Mouse (Mus musculus): Measurements from ENCODE around the gene Klhl33. TPM values are rescaled to one million over a fixed set of nuclear protein-coding genes. Genes with fewer than 3 reads are reported as not detected.
"Not testable (repeated sequence)": the region's sequence is repeated elsewhere in the genome, so short reads cannot be mapped to it uniquely, and the experiment has no call there.

The Klhl33 gene
- 0.08 TPM in 1 of 2 replicates, not detected in the other for polyA plus RNA-seq (2014; fragmentation: Nextera tagmentation; extraction: Ambion mirVana)

DNA sequence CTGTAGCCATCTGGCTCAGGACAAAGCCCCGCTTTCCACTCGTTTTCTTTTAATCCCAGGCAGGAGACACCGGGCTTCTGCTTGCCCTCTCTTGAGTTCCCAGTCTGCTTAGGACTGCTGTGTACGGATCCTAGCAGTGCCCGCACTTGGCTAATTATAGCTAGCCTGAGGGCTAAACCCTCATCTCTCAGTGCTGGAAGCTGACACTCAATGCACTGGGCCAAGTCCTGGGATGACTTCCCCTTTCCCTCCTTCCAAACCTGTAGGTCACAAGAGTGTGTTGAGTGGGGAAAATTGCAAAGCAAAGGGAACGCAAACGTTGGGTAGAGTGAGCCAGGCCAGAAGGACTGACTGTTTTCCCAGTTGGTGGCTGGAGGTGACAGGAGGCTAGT, at the start of gene Klhl33:
Gene Klhl33, minus strand, starts transcription at position 134 of the 392 bp plus-strand sequence.
- WGBS: 32% methylated on average over 7 of the region's 7 CpGs
- Histone ChIP-seq H3K4me1 (ENCODE audit: control insufficient read depth, insufficient read depth, low read length) (peaks cover 3% of the 10 kb centered on the region; the same call in 1 of the 2 replicates), H3K9me3 (ENCODE audit: control insufficient read depth, low read length) (no peaks in the 10 kb centered on the region), H3K4me2 (ENCODE audit: low read depth, severe bottlenecking) (peak within 1 kb of the TSS; percentile 51), H3K9ac (ENCODE audit: low read length) (peak within 1 kb of the TSS; percentile 41), H3K27me3 (ENCODE audit: control insufficient read depth, insufficient read depth, low read length) (peaks cover 11% of the 10 kb centered on the region; the same call in 1 of the 2 replicates), H3K36me3 (ENCODE audit: control insufficient read depth, insufficient read depth, low read length) (no peaks in the 10 kb centered on the region), H3K27ac (replicated peaks; ENCODE audit: low read depth, low read length) (no peak within 1 kb of the TSS), H3K4me3 (ENCODE audit: low read depth, low read length) (peak within 1 kb of the TSS; percentile 27)
- no peak for DNase-seq (ENCODE audit: low spot score)
- no peak for ATAC-seq (ENCODE audit: insufficient number of reproducible peaks, low FRiP score, low TSS enrichment, low read depth)

DNA sequence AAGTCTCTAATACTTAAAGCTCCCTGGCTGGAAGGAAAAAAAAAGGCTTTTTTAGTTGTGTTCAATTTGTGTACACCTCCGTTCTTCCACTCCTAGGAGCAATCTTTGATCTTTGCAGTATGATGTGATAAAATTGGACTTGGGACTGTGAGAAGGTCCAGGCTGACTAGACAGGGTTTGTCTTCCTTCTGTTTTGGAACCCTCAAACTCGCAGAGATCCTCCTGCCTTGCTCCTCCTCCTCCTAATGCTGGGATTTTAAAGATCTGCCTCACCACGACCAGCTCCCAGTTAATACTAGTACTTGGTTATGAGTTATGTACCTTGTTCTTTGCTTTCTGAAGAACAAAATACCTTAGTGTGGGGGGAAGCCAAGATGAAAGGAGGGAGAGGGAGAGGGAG, 48.2 kb upstream of the Klhl33 start:
- H3K4me2 ChIP-seq (ENCODE audit: low read depth, severe bottlenecking): peak overlapping the region; percentile 54
- H3K4me3 ChIP-seq (ENCODE audit: low read depth, low read length): peak overlapping the region; percentile 45
- H3K36me3 ChIP-seq (ENCODE audit: control insufficient read depth, insufficient read depth, low read length); H3K9ac ChIP-seq (ENCODE audit: low read length); H3K4me1 ChIP-seq (ENCODE audit: control insufficient read depth, insufficient read depth, low read length); ATAC-seq (ENCODE audit: insufficient number of reproducible peaks, low FRiP score, low TSS enrichment, low read depth); DNase-seq (ENCODE audit: low spot score); H3K27ac ChIP-seq (replicated peaks; ENCODE audit: low read depth, low read length); H3K27me3 ChIP-seq (ENCODE audit: control insufficient read depth, insufficient read depth, low read length); H3K9me3 ChIP-seq (ENCODE audit: control insufficient read depth, low read length): not testable (repeated sequence)
- WGBS: 26% methylated on average over 3 of the region's 3 CpGs

DNA sequence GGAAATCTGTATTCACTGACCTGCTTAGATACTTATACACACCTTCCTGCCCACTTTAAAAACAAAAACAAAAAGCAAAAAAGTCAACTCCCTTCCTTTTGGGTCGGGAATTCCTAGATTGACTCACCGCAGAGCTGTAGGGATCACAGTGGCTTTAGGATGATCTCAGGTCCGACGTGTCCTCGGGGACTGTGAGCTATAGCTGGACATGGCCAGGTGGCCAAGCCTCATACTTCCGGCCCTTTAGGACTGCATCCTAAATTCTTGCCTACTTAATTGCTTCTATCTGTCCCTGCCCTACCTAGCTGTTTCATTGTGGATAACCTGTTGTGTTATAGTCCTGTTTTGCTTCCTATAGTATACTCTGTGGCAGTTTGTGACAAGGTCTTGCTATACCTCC, 47.8 kb upstream of the Klhl33 start:
- H3K4me1 ChIP-seq (ENCODE audit: control insufficient read depth, insufficient read depth, low read length); ATAC-seq (ENCODE audit: insufficient number of reproducible peaks, low FRiP score, low TSS enrichment, low read depth); H3K9me3 ChIP-seq (ENCODE audit: control insufficient read depth, low read length); H3K27ac ChIP-seq (replicated peaks; ENCODE audit: low read depth, low read length); H3K36me3 ChIP-seq (ENCODE audit: control insufficient read depth, insufficient read depth, low read length); H3K27me3 ChIP-seq (ENCODE audit: control insufficient read depth, insufficient read depth, low read length); DNase-seq (ENCODE audit: low spot score): not testable (repeated sequence)
- peak overlapping the region; percentile 45 for H3K4me3 ChIP-seq (ENCODE audit: low read depth, low read length)
- WGBS: 7% methylated on average over 6 of the region's 6 CpGs
- H3K4me2 ChIP-seq (ENCODE audit: low read depth, severe bottlenecking): peak overlapping the region; percentile 54
- peak overlapping the region; percentile 62 for H3K9ac ChIP-seq (ENCODE audit: low read length)

DNA sequence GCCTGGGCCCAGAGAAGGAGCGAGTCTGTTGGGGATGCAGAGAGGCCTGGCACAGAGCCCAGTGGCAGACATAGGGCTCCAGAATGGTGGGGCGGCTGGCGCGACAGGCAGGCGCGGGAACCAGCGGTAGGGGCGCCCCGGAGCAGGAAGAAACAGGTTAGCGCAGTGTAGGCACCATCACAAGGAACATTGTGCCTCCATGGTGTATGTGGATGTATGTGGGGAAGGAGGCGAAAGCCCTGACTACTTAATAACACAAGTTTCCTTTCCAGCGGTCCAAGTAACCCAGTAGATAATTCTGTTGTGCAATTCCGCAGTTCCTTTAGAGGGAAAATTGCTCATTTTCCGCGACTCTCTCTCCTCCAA, 47.3 kb upstream of the Klhl33 start:
- Histone ChIP-seq H3K4me2 (ENCODE audit: low read depth, severe bottlenecking) (peak overlapping the region; percentile 54), H3K27ac (replicated peaks; ENCODE audit: low read depth, low read length) (peak overlapping the region; percentile 64; the same call in 1 of the 2 replicates), H3K9ac (ENCODE audit: low read length) (peak overlapping the region; percentile 62), H3K4me3 (ENCODE audit: low read depth, low read length) (peak overlapping the region; percentile 45)
- ATAC-seq (ENCODE audit: insufficient number of reproducible peaks, low FRiP score, low TSS enrichment, low read depth): peak; percentile 94
- H3K4me1 ChIP-seq (ENCODE audit: control insufficient read depth, insufficient read depth, low read length); H3K9me3 ChIP-seq (ENCODE audit: control insufficient read depth, low read length); H3K27me3 ChIP-seq (ENCODE audit: control insufficient read depth, insufficient read depth, low read length); DNase-seq (ENCODE audit: low spot score); H3K36me3 ChIP-seq (ENCODE audit: control insufficient read depth, insufficient read depth, low read length): not testable (repeated sequence)
- WGBS: under 1% methylated on average over 15 of the region's 15 CpGs

DNA sequence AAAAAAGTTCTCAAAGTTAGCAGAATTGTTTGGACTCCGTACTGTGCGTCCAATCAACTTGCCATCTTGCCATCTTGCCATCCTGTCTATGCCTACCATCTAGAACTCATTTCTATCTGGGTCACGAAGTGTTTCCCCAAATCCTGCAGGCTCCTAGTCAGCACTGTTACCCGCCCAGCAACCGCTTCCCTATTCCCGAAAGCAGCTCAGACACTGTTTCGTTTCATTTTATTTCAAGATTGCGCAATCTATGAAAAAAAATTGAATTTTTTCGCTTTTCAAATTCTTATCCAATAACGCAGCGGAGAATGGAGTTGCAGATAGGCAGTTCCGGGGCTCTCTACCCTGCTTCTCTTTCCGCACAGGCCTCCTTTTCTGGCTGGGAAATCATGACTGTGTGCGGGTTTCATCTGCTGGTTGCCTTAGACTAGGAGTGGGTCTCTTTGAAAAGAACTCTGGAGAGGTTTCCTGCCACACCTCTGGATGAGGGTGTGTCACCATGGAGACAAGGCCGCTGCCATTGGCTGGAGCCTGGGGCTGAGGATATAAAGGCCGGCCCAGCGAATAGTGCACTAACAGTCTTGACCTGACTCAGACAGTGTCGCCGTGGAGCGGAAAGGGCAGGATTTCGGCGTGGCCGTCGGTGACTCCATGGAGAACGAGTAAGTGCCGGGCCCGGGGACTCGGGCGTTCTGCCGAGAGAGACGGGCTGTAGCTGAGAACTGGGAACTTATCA, 46.8 kb upstream of the Klhl33 start, which contains the start of gene Gm49342:
Gene Gm49342, plus strand, starts transcription at position 586 of the 736 bp plus-strand sequence.
- H3K4me3 ChIP-seq (ENCODE audit: low read depth, low read length): peak within 1 kb of the TSS; percentile 45
- peak; percentile 99 for ATAC-seq (ENCODE audit: insufficient number of reproducible peaks, low FRiP score, low TSS enrichment, low read depth)
- peak within 1 kb of the TSS; percentile 54 for H3K4me2 ChIP-seq (ENCODE audit: low read depth, severe bottlenecking)
- H3K36me3 ChIP-seq (ENCODE audit: control insufficient read depth, insufficient read depth, low read length): no peaks in the 10 kb centered on the region
- peak within 1 kb of the TSS; percentile 64; the same call in 1 of the 2 replicates for H3K27ac ChIP-seq (replicated peaks; ENCODE audit: low read depth, low read length)
- DNase-seq (ENCODE audit: low spot score): peak; percentile 96
- WGBS: 19% methylated on average over 31 of the region's 31 CpGs
- H3K9ac ChIP-seq (ENCODE audit: low read length): peak within 1 kb of the TSS; percentile 62
- H3K4me1 ChIP-seq (ENCODE audit: control insufficient read depth, insufficient read depth, low read length): no peaks in the 10 kb centered on the region
- H3K27me3 ChIP-seq (ENCODE audit: control insufficient read depth, insufficient read depth, low read length): no peaks in the 10 kb centered on the region
- H3K9me3 ChIP-seq (ENCODE audit: control insufficient read depth, low read length): no peaks in the 10 kb centered on the region

DNA sequence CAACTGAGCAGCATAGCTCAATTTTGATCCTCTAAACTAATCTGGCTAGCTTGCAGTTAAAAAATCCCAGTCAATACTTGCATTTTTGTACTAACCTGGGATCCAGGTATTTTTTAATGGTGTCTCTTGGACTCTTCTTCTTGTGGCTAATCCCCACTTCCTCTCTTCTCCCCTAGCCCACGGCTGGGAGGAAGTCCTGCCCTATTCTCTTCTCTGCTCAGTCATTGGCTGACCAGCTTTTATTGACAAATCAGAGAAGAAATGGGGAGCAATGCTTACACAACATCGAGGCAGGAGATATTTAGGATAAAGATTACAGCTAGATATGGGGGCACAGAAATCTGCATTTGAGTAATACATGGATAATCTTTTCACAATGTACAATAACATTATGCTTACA, 41.6 kb upstream of the Klhl33 start:
- Histone ChIP-seq H3K9me3 (ENCODE audit: control insufficient read depth, low read length) (no peaks in the 10 kb centered on the region), H3K9ac (ENCODE audit: low read length) (no peak overlapping the region), H3K27me3 (ENCODE audit: control insufficient read depth, insufficient read depth, low read length) (no peaks in the 10 kb centered on the region), H3K27ac (replicated peaks; ENCODE audit: low read depth, low read length) (no peak overlapping the region), H3K4me1 (ENCODE audit: control insufficient read depth, insufficient read depth, low read length) (no peaks in the 10 kb centered on the region), H3K36me3 (ENCODE audit: control insufficient read depth, insufficient read depth, low read length) (no peaks in the 10 kb centered on the region), H3K4me2 (ENCODE audit: low read depth, severe bottlenecking) (no peak overlapping the region), H3K4me3 (ENCODE audit: low read depth, low read length) (no peak overlapping the region)
- DNase-seq (ENCODE audit: low spot score) (no peak), ATAC-seq (ENCODE audit: insufficient number of reproducible peaks, low FRiP score, low TSS enrichment, low read depth) (no peak)
- WGBS: 52% methylated on average over 2 of the region's 2 CpGs

DNA sequence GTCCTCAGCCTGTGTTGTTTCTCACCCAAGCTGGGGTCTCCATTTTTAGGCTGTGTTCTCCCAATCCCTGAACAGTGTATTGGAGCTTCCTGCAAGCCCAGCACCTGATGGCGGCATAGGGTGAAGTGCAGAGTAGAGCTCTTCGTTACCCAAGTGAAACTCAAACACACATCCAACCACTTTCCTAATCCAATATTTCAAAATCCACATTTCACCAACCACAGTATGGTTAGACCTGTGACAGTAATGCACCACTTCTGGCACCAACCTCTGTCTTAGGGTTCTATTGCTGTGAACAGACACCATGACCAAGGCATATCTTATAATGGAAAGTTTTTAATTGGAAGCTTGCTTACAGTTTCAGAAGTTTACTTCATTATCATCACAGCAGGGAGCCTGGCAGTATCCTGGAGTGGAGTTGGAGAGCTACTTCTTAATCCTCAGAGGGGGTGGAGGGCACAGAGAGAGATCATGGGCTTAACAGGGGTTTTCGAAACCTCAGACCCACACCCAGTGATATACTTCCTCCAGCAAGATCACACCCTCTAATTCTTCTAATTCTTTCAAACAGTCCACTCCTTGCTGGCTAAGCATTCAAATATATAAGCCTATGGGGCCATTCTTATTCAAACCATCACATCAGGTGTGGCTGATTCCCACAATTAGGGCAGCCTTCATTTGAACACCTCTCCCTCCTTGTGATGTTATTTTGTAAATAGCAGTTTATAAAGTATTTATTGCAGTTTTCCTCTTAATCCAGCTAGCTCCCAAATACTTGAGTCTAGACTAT, 41.0 kb upstream of the Klhl33 start:
- H3K4me1 ChIP-seq (ENCODE audit: control insufficient read depth, insufficient read depth, low read length): no peaks in the 10 kb centered on the region
- H3K27ac ChIP-seq (replicated peaks; ENCODE audit: low read depth, low read length): no peak overlapping the region
- no peaks in the 10 kb centered on the region for H3K27me3 ChIP-seq (ENCODE audit: control insufficient read depth, insufficient read depth, low read length)
- no peak overlapping the region for H3K4me2 ChIP-seq (ENCODE audit: low read depth, severe bottlenecking)
- H3K9ac ChIP-seq (ENCODE audit: low read length): no peak overlapping the region
- WGBS: 86% methylated on average over 3 of the region's 3 CpGs
- DNase-seq (ENCODE audit: low spot score) (no peak), ATAC-seq (ENCODE audit: insufficient number of reproducible peaks, low FRiP score, low TSS enrichment, low read depth) (no peak)
- no peaks in the 10 kb centered on the region for H3K9me3 ChIP-seq (ENCODE audit: control insufficient read depth, low read length)
- no peak overlapping the region for H3K4me3 ChIP-seq (ENCODE audit: low read depth, low read length)
- H3K36me3 ChIP-seq (ENCODE audit: control insufficient read depth, insufficient read depth, low read length): no peaks in the 10 kb centered on the region

DNA sequence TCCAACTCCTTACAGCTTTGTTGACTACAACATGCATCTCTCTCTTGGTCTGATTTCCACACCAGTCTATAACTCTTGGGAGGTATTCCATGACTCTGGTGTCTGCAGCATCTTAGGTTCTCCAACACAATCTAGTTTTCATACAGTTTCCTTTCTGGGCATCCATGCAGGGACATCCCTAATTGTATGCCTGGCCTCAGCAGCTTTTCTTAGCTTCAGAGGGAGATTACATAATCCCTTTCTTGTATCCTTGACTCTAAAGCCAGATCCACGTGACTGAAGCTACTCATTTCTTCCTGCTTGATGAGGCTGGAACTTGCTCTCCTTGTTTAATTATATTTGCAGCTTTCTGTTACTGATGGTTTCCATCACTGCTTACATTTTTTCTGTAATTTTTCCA, 39.3 kb upstream of the Klhl33 start:
- ATAC-seq (ENCODE audit: insufficient number of reproducible peaks, low FRiP score, low TSS enrichment, low read depth) (no peak), DNase-seq (ENCODE audit: low spot score) (no peak)
- Histone ChIP-seq H3K4me3 (ENCODE audit: low read depth, low read length) (no peak overlapping the region), H3K9ac (ENCODE audit: low read length) (no peak overlapping the region), H3K36me3 (ENCODE audit: control insufficient read depth, insufficient read depth, low read length) (no peaks in the 10 kb centered on the region), H3K4me1 (ENCODE audit: control insufficient read depth, insufficient read depth, low read length) (no peaks in the 10 kb centered on the region), H3K9me3 (ENCODE audit: control insufficient read depth, low read length) (no peaks in the 10 kb centered on the region), H3K4me2 (ENCODE audit: low read depth, severe bottlenecking) (no peak overlapping the region), H3K27me3 (ENCODE audit: control insufficient read depth, insufficient read depth, low read length) (no peaks in the 10 kb centered on the region), H3K27ac (replicated peaks; ENCODE audit: low read depth, low read length) (no peak overlapping the region)
- WGBS: 73% methylated on average over 1 of the region's 1 CpGs
